ENCODE assay signal across 8 mouse cellular contexts in the genomic region with DNA sequence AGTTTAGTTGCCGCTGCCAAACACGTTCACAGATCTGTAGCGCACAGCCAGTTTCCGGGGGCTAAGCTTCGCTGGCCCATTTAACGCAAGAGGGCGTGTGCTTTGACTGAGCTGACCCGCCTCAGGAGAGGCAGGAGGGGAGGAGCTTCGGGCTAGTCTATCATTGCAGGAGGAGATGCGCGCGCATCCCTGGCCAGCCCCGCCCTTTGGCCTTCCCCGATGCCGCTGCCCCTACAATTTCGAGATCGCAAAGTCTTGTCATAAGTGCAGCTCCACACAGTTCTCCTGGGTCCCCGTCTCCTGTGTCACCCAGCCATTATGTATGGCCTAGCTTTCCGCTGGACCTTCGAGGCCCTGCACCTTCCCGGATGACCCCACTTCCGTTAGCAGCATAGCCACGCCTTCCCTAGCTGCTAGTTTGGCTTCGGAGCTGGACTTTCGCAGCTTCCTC. TPM values are rescaled to one million over a fixed set of nuclear protein-coding genes. Genes with fewer than 3 reads are reported as not detected.
DNase-seq lines count a peak whose midpoint lies in the region; ATAC-seq and TF ChIP-seq lines count a peak whose summit lies in the region.

TSS of gene G6pdx (minus strand) at position 369 of the 451 bp plus-strand sequence.

- H3K27ac ChIP-seq in cortical plate, adult 2 months (ENCODE audit: insufficient read depth, low read length), result peak within 1 kb of the TSS; percentile 93

- TF ChIP-seq CTCF in cortical plate, adult 2 months (IDR thresholded peaks at IDR 0.05; ENCODE audit: extremely low read depth, insufficient read depth, low read length), result no peak

- H3K4me1 ChIP-seq in cortical plate, adult 2 months (ENCODE audit: control insufficient read depth, insufficient read depth, low read length), result no peaks in the 10 kb centered on the region

- H3K4me3 ChIP-seq in cortical plate, adult 2 months (ENCODE audit: insufficient read depth, low read length), result peak within 1 kb of the TSS; percentile 86

- ATAC-seq in activated CD4-positive, CD25-positive, alpha-beta regulatory T cell, adult 4 months, result peak; percentile 77
- peak; percentile 75 for ATAC-seq in megakaryocyte progenitor cell, adult 5-6 weeks (replicated peaks; ENCODE audit: poor library complexity)

- DNase-seq in gastrocnemius, postnatal 10 days, result peak; percentile 86
- DNase-seq in induced T-regulatory cell, adult 2 months (ENCODE audit: low read depth), result peak; percentile 94
- peak; percentile 58 to 82 for DNase-seq in left cerebral cortex, adult 9 months (ENCODE audit: low spot score in 2 of 2)
- peak; percentile 78 for DNase-seq in right cerebral cortex, postnatal 14 days
- DNase-seq in urinary bladder, postnatal 36 days (ENCODE audit: low spot score in 2 of 2), result peak; percentile 77 to 87

- peak; percentile 66; the same call in 1 of the 2 replicates for TF ChIP-seq POLR2A in cortical plate, adult 2 months (IDR thresholded peaks at IDR 0.05; ENCODE audit: extremely low read depth, insufficient read depth, low read length)

RNA-seq across cellular contexts. Expression of gene G6pdx, which starts in this region (rescaled TPM):
- 10 to 100 TPM; 31.7 to 37.7 TPM for polyA plus RNA-seq in activated CD4-positive, CD25-positive, alpha-beta regulatory T cell, adult 4 months (2017; shearing (Covaris generic))
- polyA plus RNA-seq in cortical plate, adult 2 months (2012; rRNA removed), result 27.4 and 31.2 TPM in 2 replicates
- 1 to 10 TPM; 6.9 to 8.2 TPM for total RNA-seq in gastrocnemius, postnatal 10 days (2021)
- total RNA-seq in megakaryocyte progenitor cell, adult 5-6 weeks (2015), result 174 and 188 TPM in 2 replicates
- 104 and 109 TPM in 2 replicates for total RNA-seq in megakaryocyte progenitor cell, adult 5-6 weeks (2017)

Comparison
In these comparisons a context has a peak if more than half of its experiments do, and no peak if none do; other contexts are left out.
1. Peak in every context shown above with its lines: DNase-seq, ATAC-seq, H3K4me3 ChIP-seq and H3K27ac ChIP-seq.
2. RNA of gene G6pdx (total RNA-seq): 104 to 188 TPM in megakaryocyte progenitor cell, adult 5-6 weeks; 6.9 to 8.2 TPM in gastrocnemius, postnatal 10 days; every median in the first group is over 10 times any median in the second.